Mouse (Mus musculus): ENCODE results near the gene Nosip. TPM values are rescaled to one million over a fixed set of nuclear protein-coding genes. Genes with fewer than 3 reads are reported as not detected.

Nosip gene
- polyA plus RNA-seq, 1 experiment from 2014 or later: 52.6 TPM

DNA sequence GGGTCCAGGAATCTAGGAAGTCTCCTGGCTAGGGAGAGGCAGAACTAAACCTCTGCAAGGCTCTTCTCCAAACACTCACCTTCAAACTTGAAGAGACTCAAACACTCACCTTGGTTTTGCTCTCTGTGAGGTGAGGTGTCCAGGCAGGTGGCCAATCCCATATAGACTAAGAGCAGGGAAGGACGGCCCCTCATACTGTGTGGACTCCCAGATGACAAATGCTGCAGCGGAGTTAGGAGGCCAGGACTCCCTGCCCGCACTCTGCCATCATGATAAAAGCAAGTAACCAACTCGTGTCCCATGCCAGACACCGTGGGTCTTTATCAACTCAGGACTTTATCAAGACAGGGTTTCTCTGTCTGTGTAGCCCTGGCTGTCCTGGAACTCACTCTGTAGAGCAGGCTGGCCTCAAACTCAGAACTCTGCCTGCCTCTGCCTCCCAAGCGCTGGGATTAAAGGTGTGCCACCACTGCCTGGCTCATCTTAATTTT is 1.6 kb upstream of the Nosip start:
- no peak overlapping the region for H3K4me2 ChIP-seq (ENCODE audit: low read depth, low read length, severe bottlenecking)
- H3K4me1 ChIP-seq (replicated peaks; ENCODE audit: control insufficient read depth, insufficient read depth, low read length): peaks cover 15% of the 10 kb centered on the region
- ATAC-seq (replicated peaks; ENCODE audit: low FRiP score) (no peak), DNase-seq (ENCODE audit: low spot score) (no peak)
- H3K27me3 ChIP-seq (ENCODE audit: control insufficient read depth, insufficient read depth, low read length): no peaks in the 10 kb centered on the region
- no peak overlapping the region for H3K27ac ChIP-seq (ENCODE audit: low read depth, low read length)
- no peaks in the 10 kb centered on the region for H3K36me3 ChIP-seq (ENCODE audit: control insufficient read depth, insufficient read depth, low read length)
- H3K9me3 ChIP-seq (ENCODE audit: control insufficient read depth, low read length): no peaks in the 10 kb centered on the region
- 85% methylated on average over 6 of the region's 6 CpGs for WGBS
- no peak overlapping the region for H3K9ac ChIP-seq (ENCODE audit: low read length)
- H3K4me3 ChIP-seq (ENCODE audit: low read depth, low read length): no peak overlapping the region

DNA sequence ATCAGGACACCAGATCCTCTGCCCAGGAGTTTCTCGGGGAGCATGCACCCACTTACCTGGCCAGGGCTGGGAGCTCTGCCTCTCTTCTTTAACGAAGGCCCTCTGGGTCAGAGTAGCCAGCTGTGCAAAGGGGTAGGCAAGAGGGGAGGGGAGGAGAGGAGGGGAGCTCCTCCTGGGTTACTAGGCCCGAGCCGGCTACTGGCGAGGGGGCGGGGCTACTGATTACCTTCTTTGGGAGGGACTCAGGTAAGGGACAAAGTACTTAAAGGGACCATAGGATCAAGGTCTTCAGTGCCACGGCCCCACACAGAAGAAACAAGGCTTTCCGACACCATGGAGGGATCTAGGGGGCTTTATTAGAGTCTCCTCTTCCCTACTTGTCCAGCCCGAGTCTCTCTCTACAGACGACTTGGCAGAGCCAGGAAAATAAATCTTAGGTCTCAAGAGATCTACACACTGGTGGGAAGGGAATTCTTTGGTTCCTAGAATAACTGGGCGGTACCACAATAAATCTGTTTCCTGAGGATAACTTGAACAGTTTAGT is 625 bp upstream of the Nosip start:
- H3K36me3 ChIP-seq (ENCODE audit: control insufficient read depth, insufficient read depth, low read length): no peaks in the 10 kb centered on the region
- peaks cover 15% of the 10 kb centered on the region for H3K4me1 ChIP-seq (replicated peaks; ENCODE audit: control insufficient read depth, insufficient read depth, low read length)
- ATAC-seq (replicated peaks; ENCODE audit: low FRiP score): no peak
- no peaks in the 10 kb centered on the region for H3K9me3 ChIP-seq (ENCODE audit: control insufficient read depth, low read length)
- peak overlapping the region; percentile 49 for H3K4me2 ChIP-seq (ENCODE audit: low read depth, low read length, severe bottlenecking)
- no peak for DNase-seq (ENCODE audit: low spot score)
- H3K27ac ChIP-seq (ENCODE audit: low read depth, low read length): peak overlapping the region; percentile 7; the same call in 1 of the 2 replicates
- 20% methylated on average over 11 of the region's 11 CpGs for WGBS
- no peaks in the 10 kb centered on the region for H3K27me3 ChIP-seq (ENCODE audit: control insufficient read depth, insufficient read depth, low read length)
- H3K9ac ChIP-seq (ENCODE audit: low read length): peak overlapping the region; percentile 71
- peak overlapping the region; percentile 69 for H3K4me3 ChIP-seq (ENCODE audit: low read depth, low read length)

DNA sequence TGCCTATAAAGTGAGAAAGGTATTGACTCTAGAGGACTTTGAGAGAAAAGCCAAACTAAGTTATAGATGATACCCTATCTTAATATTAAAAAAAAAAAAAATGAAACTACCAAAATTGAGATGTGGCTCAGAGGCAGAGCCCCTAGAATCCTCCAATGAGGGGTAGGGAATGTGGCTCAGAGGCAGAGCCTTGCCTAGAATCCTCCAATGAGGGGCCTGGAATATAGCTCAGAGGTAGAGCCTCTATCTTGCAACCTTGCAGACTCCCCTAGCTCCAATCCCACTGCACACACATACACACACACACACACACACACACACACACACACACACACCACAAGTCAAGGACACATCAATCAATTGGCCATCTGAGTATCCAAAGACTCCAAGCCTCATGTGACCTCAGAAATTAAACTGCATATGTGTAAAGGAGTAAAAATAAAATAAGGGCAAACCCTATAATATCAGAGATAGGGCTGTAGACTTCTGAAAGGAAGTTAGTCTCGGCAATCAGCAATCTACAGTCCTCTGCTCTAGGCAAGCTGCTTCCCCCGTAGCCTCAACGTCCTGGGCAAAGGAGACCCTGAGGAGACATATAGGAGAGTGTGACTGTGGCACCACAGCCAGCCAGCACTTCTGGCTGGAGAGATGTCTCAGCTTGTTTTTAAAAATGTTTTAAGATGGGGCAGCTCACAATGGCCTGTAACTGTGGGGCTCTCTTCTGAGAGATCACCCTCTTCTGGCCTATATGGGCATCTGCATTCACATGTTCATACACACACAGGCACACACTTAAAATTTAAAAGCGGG is 5.2 kb downstream of the Nosip start:
- H3K36me3 ChIP-seq (ENCODE audit: control insufficient read depth, insufficient read depth, low read length): no peaks in the 10 kb centered on the region
- no peak overlapping the region for H3K9ac ChIP-seq (ENCODE audit: low read length)
- H3K4me3 ChIP-seq (ENCODE audit: low read depth, low read length): no peak overlapping the region
- DNase-seq (ENCODE audit: low spot score) (no peak), ATAC-seq (replicated peaks; ENCODE audit: low FRiP score) (no peak)
- no peak overlapping the region for H3K4me2 ChIP-seq (ENCODE audit: low read depth, low read length, severe bottlenecking)
- H3K9me3 ChIP-seq (ENCODE audit: control insufficient read depth, low read length): no peaks in the 10 kb centered on the region
- H3K27ac ChIP-seq (ENCODE audit: low read depth, low read length): no peak overlapping the region
- H3K27me3 ChIP-seq (ENCODE audit: control insufficient read depth, insufficient read depth, low read length): no peaks in the 10 kb centered on the region
- whole genome bisulfite sequencing: 69% methylated on average over 4 of the region's 4 CpGs
- H3K4me1 ChIP-seq (replicated peaks; ENCODE audit: control insufficient read depth, insufficient read depth, low read length): peaks cover 5% of the 10 kb centered on the region; the same call in 1 of the 2 replicates

DNA sequence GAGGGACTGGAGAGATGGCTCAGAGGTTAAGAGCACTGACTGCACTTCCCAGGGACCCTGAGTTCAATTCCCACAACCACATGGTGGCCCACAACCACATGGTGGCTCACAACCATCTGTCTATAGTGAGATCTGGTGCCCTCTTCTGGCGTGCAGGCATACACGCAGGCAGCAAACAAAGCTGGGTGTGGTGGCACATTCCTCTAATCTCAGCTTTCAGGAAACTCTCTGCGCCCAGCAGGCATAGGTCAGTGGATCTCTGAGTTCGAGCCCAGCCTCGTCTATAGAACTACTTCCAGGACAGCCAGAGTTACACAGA is 5.7 kb downstream of the Nosip start:
- Histone ChIP-seq H3K4me2 (ENCODE audit: low read depth, low read length, severe bottlenecking) (no peak overlapping the region), H3K4me3 (ENCODE audit: low read depth, low read length) (no peak overlapping the region), H3K36me3 (ENCODE audit: control insufficient read depth, insufficient read depth, low read length) (no peaks in the 10 kb centered on the region), H3K27me3 (ENCODE audit: control insufficient read depth, insufficient read depth, low read length) (no peaks in the 10 kb centered on the region), H3K27ac (ENCODE audit: low read depth, low read length) (no peak overlapping the region), H3K9ac (ENCODE audit: low read length) (no peak overlapping the region), H3K9me3 (ENCODE audit: control insufficient read depth, low read length) (no peaks in the 10 kb centered on the region), H3K4me1 (replicated peaks; ENCODE audit: control insufficient read depth, insufficient read depth, low read length) (peaks cover 5% of the 10 kb centered on the region; the same call in 1 of the 2 replicates)
- 24% methylated on average over 5 of the region's 5 CpGs for WGBS
- DNase-seq (ENCODE audit: low spot score) (peak; percentile 78), ATAC-seq (replicated peaks; ENCODE audit: low FRiP score) (no peak)

DNA sequence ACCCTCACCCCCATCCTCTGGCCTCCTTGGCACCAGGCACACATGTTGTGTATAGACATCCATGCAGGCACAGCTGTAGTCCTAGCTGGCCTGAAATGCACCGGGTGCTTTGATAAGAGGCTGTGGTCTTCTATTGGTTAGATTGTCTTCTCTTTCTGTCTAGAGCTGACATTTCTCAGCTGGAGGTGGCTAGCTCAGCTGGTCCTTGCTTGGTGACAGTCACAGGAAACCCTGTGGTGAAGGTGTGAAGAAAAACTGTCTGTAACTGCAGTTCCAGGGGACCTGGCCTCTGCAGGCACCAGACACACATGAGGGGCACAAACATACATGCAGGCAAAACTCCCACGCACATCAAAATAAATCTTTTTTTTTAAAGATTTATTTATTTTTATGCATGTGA is 7.4 kb downstream of the Nosip start:
- Histone ChIP-seq H3K27ac (ENCODE audit: low read depth, low read length) (no peak overlapping the region), H3K4me2 (ENCODE audit: low read depth, low read length, severe bottlenecking) (no peak overlapping the region), H3K9ac (ENCODE audit: low read length) (no peak overlapping the region), H3K27me3 (ENCODE audit: control insufficient read depth, insufficient read depth, low read length) (no peaks in the 10 kb centered on the region), H3K36me3 (ENCODE audit: control insufficient read depth, insufficient read depth, low read length) (no peaks in the 10 kb centered on the region), H3K9me3 (ENCODE audit: control insufficient read depth, low read length) (no peaks in the 10 kb centered on the region), H3K4me3 (ENCODE audit: low read depth, low read length) (no peak overlapping the region), H3K4me1 (replicated peaks; ENCODE audit: control insufficient read depth, insufficient read depth, low read length) (no peaks in the 10 kb centered on the region)
- DNase-seq (ENCODE audit: low spot score) (no peak), ATAC-seq (replicated peaks; ENCODE audit: low FRiP score) (no peak)
- WGBS: 91% methylated on average over 2 of the region's 2 CpGs

GRCm38 (mm10) chr7:45072230-45072629 is 10.0 kb downstream of the Nosip start:
- no peaks in the 10 kb centered on the region for H3K9me3 ChIP-seq (ENCODE audit: control insufficient read depth, low read length)
- WGBS: 82% methylated on average over 2 of the region's 2 CpGs
- no peak overlapping the region for H3K27ac ChIP-seq (ENCODE audit: low read depth, low read length)
- no peak overlapping the region for H3K4me2 ChIP-seq (ENCODE audit: low read depth, low read length, severe bottlenecking)
- H3K36me3 ChIP-seq (ENCODE audit: control insufficient read depth, insufficient read depth, low read length): no peaks in the 10 kb centered on the region; the same call in 1 of the 2 replicates
- no peaks in the 10 kb centered on the region for H3K27me3 ChIP-seq (ENCODE audit: control insufficient read depth, insufficient read depth, low read length)
- no peak for ATAC-seq (replicated peaks; ENCODE audit: low FRiP score)
- DNase-seq (ENCODE audit: low spot score): no peak
- H3K4me1 ChIP-seq (replicated peaks; ENCODE audit: control insufficient read depth, insufficient read depth, low read length): no peaks in the 10 kb centered on the region
- no peak overlapping the region for H3K4me3 ChIP-seq (ENCODE audit: low read depth, low read length)
- H3K9ac ChIP-seq (ENCODE audit: low read length): no peak overlapping the region

DNA sequence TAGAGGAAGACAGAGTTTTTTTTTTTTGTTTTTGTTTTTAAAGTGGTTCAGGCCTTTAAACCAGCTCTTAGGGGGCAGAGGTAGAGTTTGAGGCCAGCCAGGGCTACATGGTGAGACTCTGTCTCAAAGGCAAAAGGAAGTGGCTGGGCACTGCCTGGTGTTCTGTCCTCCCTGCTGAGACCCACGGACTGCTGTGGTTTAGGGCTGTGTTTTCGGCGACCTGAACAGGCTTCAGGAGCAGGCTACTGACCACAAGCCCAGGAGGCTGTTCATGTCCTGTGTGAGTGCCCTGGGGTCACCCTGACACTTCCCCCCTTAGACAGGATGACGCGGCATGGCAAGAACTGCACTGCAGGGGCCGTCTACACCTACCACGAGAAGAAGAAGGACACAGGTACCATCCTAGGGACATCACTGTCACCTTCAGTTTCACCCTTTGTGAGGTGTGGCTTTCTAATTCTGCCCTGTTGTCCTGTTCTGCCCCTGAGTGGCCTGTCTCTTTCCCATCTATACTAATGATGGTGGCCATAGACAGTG is 11.0 kb downstream of the Nosip start:
- H3K9me3 ChIP-seq (ENCODE audit: control insufficient read depth, low read length): no peaks in the 10 kb centered on the region
- no peaks in the 10 kb centered on the region for H3K27me3 ChIP-seq (ENCODE audit: control insufficient read depth, insufficient read depth, low read length)
- no peak overlapping the region for H3K27ac ChIP-seq (ENCODE audit: low read depth, low read length)
- H3K4me1 ChIP-seq (replicated peaks; ENCODE audit: control insufficient read depth, insufficient read depth, low read length): no peaks in the 10 kb centered on the region
- no peak overlapping the region for H3K4me3 ChIP-seq (ENCODE audit: low read depth, low read length)
- ATAC-seq (replicated peaks; ENCODE audit: low FRiP score) (no peak), DNase-seq (ENCODE audit: low spot score) (no peak)
- 89% methylated on average over 7 of the region's 7 CpGs for WGBS
- no peak overlapping the region for H3K4me2 ChIP-seq (ENCODE audit: low read depth, low read length, severe bottlenecking)
- no peaks in the 10 kb centered on the region; the same call in 1 of the 2 replicates for H3K36me3 ChIP-seq (ENCODE audit: control insufficient read depth, insufficient read depth, low read length)
- no peak overlapping the region for H3K9ac ChIP-seq (ENCODE audit: low read length)

DNA sequence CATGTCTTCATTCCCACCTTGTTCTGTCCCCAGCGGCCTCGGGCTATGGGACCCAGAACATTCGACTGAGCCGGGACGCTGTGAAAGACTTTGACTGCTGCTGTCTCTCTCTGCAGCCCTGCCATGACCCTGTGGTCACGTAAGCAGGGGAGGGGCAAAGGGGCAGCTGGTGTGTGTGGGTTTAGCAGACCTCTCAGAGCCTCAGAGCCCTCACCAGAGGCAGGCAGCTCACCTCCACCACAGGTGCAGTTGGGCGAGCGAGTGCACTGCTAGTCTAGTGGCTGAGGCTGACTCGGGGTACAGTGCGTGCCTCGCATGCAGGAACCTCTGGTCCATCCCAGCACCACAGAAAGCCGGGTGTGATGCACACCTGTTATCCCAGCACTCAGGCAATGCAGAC is 11.7 kb downstream of the Nosip start:
- ATAC-seq (replicated peaks; ENCODE audit: low FRiP score): no peak
- Histone ChIP-seq H3K27me3 (ENCODE audit: control insufficient read depth, insufficient read depth, low read length) (no peaks in the 10 kb centered on the region), H3K4me2 (ENCODE audit: low read depth, low read length, severe bottlenecking) (no peak overlapping the region), H3K9me3 (ENCODE audit: control insufficient read depth, low read length) (no peaks in the 10 kb centered on the region), H3K9ac (ENCODE audit: low read length) (no peak overlapping the region), H3K4me3 (ENCODE audit: low read depth, low read length) (no peak overlapping the region), H3K27ac (ENCODE audit: low read depth, low read length) (no peak overlapping the region), H3K36me3 (ENCODE audit: control insufficient read depth, insufficient read depth, low read length) (no peaks in the 10 kb centered on the region; the same call in 1 of the 2 replicates), H3K4me1 (replicated peaks; ENCODE audit: control insufficient read depth, insufficient read depth, low read length) (no peaks in the 10 kb centered on the region)
- DNase-seq (ENCODE audit: low spot score): no peak
- 87% methylated on average over 12 of the region's 12 CpGs for WGBS

Data from forebrain, embryonic 11.5 days (tissue).